Mouse (Mus musculus): ENCODE data around the gene Slc9b1.

GRCm38 (mm10) chr3:135313727-135314126 is 34.1 kb upstream of the Slc9b1 start:
- TF ChIP-seq EP300 (IDR thresholded peaks at IDR 0.05; ENCODE audit: low read depth) (no peak), CTCF (IDR thresholded peaks at IDR 0.05; ENCODE audit: low read depth) (no peak)
